Mouse (Mus musculus) thymus, postnatal 36 days (tissue): ENCODE results near the gene Siah1a.

Experiments
- DNase-seq, 2 experiments: peaks; one replicate each; pipeline ENCODE4 v3.0.0; 2022; ENCODE audit warnings: mixed read lengths in 2 of 2

The Siah1a gene

DNA sequence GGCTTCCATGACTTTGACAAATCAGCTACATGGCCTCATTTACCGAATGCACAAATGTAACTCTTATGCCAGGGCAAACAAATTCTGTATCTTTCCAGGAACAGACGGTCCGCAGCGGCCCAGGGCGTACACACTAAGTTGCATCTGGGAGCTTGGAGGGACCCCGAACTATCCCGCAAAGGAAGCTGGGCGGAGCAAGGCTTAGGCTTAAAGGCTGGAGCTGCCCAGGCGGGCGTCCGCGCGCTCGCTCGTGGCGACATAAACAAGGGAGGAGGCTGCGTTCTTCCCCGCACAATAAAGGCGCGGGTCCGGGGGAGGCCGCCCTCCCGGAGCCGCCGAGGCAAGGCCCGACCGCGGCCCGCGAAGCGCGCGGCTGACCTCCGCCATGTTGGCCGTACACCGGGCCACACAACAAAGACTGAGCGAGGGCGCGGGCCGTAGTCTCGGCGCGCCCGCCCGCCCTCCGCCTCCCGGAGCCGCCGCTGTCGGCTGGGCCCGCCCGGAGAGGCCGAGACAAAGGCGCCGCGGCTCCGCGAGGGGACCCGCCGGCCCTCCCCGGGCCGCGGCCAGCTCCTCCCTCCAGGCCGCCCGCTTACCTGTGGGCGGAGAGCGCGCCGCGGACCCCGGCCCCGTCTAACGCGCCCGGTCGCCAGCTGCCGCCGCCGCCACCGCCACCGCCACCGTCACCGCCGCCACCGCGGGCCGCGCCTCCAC lies at the start of gene Siah1a, which contains the start of gene Gm10638:
TSS of gene Siah1a (minus strand) at position 714 of the 714 bp plus-strand sequence.
TSS of gene Gm10638 (plus strand) at position 479 of the 714 bp plus-strand sequence.
- DNase-seq = peak; percentile 64 to 65

DNA sequence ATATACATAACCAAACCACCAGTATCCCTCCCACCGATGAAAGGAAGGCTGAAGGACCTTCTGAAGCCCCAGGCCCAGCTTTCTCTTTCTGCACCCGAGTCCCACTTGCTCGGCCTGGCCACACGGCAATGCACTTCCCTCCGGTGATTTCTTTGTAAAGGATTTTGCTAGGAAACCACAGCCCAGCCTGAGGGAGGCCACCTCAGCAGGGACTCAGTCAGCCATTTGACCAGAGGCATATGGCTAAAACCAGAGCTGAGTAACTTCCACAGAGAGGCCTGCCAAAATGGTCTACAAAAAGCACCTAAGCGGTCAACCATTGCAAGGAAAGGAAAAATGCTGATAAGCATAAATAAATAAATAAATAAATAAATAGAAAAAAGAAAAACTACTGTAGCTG lies 49.0 kb upstream of the Siah1a start:
- DNase-seq = no peak

DNA sequence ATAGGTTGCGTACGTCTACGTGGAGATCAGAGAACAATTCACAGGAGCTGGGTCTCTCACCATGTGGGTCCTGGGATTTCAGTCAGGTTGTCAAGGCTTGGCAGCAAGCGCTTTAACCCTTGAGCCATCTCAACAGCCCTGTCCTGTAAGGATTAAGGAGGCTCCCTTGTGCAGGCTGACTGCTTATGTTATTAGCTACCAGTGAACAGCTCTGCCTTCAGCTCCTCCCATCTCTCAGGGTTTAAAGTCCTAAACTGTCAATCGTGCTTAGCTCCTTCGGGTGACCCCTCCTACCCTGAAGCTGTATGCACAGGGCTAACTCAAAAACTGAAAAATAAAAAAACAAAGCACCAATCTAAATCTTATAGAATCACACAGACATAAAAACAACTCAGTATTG lies 45.8 kb upstream of the Siah1a start:
- DNase-seq = no peak

DNA sequence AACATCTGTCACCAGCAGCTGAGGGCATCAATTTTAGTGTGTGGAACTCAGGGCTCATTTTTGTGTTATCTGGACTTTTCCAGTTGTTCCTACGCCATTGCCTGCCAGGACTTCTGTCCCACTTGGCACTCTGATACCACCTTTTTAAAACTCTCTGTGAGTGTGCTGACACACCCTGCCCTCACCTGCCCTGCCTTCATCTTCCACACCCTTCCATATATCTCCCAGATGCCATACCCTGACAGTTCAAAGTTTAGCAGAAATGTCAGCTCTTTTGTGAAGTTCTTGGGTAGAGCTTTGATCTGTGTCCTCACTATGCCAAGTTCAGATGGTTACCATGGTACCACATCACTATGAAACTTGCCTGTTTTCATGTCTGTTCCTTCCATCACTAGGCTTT lies 43.8 kb upstream of the Siah1a start:
- no peak for DNase-seq

DNA sequence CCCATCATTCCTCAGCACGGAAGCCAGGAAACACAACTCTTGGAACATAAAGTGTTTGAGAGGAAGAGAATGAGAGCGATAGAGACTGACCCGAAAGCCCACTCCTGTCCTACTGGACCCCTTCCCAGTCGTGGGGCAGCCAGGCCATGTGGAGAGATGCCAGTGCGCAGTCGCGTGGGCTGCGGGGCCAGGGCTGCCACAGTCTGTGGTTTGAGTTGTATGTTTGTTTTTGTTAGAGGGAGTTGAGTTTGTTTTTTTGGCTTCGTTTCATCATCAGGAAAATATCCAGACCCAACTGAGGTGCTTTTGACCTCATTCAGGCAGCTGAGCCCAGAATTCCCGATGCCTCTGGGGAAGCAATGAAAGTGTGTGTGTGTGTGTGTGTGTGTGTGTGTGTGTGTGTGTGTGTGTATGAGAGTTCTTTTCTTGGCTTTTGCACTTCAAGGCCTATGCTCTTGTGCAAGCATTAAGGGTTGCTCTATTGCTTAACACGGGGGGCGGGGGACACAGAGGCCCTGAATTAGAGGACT lies 42.2 kb upstream of the Siah1a start:
- DNase-seq = no peak

DNA sequence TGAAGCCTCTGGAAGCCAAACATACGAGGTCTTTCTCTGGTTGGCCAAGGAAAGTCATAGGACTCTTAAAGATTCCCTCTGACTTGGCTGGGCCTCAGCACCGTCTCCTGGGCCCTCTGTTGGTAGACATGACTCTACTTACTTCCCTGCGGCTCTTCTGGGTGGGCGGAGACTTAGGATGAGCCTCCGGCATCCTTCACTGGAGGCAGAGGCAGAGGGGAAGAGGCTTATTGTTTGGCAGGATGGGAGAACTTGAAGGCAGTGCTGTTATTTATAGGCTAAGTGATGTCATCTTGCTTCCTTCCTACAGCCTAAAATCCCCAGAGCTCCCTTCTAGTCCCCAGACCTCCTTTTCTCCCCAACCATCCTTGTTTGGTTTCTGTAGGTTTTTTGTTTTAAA lies 40.8 kb upstream of the Siah1a start:
- DNase-seq = no peak

DNA sequence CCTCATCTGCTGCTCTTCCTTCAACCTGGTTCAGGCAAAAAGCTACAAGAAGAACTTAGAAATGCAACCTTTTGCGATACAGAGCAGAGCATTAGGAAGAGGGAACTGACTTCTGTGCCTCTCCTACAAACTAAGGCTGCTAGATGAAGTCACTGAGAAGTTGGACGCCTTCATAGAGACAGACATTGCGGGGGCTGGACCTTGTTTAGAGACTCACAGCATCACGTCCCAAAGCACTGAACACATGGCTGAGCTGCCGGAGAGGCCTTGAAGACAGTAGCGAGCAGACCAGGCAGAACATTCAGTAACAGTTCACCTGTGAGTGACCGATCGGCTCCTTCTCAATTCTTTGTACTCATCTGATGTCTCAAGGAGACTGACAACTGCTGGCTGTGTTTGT lies 35.4 kb upstream of the Siah1a start:
- no peak for DNase-seq

DNA sequence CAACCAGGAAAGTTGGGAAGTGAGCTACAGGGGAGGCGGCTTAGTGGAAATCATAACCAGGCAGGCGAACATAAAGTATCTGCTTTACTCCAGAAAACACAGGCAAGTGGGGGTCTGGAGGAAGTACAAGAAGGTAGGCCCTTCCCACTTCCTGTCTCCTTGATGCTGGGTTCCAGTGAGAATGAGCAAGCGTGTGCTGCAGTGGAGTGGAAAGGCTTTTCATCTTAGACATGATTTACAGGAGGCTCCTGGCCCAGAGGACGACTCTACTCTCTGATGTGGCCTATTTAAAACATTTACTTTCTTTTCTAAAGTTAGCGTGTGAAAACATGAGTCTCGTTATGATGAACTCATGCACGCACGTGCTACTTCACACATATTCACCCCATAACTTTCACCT lies 33.5 kb upstream of the Siah1a start:
- peak; percentile 22 to 23 for DNase-seq

DNA sequence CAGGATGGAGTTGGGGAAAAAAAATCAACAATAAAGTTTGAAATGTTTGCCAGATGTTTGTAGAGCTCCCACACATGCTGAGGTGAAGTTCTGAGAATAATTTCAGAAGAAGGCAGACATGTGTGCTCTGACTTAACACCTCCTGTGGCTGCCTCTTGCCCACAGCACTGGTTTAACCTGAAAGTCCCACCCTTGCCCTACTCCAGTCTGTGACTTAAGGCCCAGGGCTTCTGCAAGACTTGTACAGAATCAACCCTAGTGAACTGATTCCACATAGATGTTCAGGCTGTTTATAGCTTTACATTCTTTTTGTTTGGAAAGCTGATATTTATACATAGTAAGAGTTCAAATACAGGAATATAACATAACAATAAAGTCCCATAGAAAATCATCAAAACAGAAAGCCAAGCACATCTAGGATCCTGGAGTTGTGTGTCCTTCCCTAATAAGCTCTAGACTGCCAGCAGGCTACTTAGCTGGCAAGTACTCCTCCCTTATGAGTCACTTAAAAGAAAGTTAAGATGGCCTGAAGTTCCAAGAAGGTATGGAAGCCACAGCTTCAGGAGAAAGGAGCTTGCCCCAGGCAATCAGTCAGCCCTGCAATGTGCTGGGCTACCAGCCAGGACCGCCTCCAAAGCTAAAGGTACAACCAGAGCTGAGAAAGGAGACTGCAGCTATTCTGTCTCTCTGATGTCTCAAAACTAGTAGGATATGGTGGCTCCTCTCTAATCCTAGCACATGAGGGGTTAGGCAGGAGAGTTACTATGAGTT lies 24.4 kb upstream of the Siah1a start:
- no peak for DNase-seq

DNA sequence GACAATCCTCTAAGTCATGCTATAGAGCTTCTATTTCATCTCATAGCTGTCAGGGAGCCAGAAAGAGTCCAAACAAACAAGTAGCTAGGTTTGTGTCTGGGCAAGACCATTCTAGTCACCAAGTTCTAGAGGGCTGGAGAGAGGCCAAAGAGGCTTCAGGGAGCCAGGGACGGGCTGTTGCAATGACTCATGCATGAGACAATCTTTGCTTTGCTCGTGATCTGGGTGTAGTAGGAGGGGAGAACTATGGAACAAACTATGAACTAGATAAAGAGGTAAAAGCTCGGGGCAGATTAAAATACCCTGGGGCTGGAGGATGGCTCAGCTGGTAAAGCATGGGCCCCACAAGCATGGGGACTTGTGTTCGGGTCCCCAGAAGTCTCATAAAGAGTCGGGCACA lies 22.8 kb upstream of the Siah1a start:
- no peak for DNase-seq

DNA sequence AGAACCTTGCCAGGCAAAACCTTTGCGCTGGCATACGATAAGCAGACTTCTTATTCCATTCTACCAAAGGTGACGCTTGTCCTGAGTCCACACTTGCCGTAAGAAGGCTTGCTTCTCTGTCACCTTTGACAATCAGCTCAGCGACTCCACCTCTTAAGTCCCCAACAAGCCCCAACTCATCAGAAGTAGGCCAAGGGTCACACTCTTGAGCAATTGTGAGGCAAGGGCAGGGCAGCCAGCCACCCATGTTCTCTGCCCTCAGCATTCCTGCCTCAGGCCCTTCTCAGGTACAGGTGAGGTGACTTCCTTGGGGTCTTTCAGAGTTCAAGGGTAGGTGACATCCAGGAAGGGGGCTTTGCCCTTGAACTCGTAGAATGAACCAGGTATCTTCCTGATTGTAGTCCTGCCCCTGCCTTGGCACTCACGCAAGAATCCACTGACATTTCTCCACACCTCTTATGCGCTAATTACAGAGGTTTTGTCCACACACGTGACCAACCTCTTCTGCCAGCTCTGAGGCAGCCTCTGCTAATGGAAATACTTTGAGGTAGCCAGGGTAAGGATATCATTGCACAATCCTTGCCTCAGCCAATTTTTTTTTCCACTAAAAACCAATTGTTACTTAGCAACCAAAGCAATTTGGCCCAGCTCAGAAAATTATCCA lies 20.9 kb upstream of the Siah1a start:
- DNase-seq = no peak

DNA sequence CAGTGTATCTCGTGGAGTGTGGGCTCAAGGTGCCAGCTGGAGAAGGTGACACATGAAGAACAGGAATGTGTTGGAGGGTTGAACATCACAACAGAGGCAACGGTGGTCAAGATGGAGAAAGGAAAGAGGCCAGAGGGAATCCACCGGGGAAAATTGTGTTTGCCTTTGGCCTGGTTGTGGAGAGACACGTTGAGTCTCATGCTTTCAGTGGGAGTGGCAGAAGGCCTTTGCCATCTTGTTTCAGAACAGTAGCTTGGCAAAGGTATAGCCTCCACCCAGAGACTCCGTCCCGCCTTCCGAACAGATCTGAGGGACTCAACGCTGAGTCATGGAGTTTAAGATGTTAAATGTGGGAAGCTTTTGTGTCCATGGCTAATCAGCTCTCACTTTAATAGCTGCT lies 19.9 kb upstream of the Siah1a start:
- DNase-seq = no peak

DNA sequence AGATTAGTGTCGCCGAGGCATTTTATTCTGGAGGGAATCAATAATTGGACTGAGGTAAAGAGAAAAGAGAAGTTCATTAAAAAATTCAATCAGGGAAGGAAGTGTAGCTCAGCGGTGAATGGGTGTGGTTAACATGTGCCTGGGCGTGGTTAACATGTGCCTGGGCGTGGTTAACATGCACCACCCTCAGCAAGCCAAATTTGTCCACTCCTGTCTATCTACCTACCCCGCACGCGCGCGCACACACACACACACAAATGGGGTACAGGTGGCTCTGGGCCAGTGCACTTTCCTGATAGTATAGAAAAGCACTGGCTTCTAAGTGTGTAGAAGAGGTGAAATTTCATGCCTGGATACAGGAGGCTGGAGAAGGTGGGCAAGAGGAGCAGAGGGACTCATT lies 19.4 kb upstream of the Siah1a start:
- DNase-seq = no peak

DNA sequence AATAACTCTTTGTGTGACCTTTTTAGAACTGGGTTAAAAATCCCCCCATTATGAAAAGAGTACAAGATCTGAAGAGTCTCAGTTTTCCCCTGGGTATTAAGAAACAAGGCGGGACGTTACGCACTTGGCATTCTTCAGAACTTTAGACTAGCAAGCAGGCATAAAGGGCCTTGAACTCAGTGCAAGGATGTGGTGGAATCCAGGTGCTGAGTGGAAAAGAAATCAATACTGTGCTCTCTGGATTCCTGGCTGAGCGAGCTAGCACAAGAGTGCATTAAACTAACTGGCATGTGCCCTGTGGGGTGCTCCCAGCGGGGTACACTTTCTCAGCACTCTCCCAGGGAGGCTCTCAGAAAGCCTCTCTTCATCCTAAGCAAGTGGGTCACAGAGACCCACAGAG lies 17.1 kb upstream of the Siah1a start:
- no peak for DNase-seq

DNA sequence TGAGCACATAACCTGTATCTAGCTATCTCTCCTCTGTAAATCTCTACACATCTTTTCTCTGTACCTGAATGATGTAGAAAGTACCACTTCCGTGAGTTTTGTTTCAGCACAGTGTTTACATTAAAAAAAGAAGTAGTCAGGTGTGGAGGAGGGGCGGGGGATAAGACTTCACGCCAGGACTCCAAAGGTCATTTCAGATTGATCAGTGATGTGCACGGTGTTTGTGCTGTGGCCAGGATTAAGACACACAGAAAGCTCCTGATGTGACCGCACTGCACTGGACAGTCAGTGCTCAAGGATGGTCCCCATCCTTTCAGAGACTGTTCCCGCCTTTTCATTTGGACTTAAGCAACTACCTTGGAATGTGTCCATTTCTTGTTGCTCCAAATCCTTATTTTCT lies 15.0 kb upstream of the Siah1a start:
- DNase-seq = no peak

DNA sequence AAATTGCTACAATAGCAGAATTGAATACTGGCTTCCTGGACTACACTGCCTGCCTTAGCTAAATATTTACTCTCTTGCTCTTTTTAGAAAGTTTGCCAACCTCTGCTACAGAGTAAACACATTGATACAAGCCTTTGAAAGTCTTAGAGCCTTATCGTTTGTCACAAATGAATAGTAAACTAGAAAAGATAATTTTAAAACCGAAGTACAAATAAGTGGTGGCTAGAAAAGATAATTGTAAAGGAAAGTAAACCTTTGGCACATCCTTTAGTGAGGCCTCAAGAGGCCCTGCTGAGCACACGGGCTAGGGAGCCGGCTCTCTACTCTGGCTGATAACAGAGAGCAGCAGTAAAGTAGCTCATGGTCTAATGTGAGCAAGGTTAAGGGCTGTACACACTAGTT lies 13.4 kb upstream of the Siah1a start:
- DNase-seq = no peak

DNA sequence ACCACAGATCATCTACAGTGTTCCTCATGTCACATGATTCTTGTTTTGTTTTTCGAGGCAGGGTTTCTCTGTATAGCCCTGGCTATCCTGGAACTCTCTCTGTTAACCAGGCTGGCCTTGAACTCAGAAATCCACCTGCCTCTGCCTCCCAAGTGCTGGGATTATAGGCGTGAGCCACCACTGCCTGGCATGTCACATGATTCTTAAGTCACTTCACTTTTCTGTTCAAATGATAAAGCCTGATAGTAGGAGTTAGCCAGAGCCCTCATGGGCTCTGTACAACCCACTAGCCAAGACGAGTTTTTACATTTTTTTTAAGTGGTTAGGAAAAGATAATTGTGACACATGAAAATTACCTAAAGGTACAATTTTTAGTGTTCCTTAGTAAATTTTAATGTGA lies 12.9 kb upstream of the Siah1a start:
- no peak for DNase-seq

DNA sequence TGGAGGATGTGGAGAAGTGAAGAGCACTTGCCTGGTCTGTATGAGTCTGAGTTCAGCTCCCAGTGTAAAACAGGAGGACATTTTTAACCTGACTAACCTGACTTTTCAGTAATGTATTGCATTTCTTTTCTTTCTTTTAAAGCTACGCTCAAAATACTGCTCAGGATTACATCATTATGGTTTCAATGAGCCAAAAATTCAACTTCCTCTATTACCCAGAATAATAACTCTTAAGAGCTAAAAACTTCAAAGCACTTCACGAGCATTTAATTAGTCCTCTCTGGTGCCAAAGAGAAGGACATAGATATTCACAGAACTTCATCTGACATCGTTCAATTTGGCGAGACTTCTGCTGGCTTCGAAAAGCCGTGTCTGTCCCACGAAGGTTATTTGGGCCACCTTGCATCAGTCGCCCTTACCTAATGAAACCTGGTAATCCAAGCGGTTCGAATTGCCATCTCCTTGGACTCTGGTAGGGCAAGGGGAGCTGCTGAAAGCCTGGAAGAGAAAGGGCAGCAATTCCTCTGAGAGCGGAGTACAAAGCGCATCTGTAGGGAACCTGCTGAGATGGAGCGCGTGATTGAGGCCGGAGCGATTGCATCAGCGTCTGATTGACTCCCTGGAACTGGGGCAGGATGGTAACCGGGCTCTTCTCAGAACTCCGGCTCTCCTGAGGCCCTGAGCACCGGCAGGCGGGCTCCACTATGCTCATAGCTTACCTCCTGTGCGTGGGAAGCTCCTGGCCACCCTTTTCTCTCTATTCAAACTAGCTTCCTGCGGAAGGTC lies 11.4 kb upstream of the Siah1a start:
- DNase-seq = no peak

DNA sequence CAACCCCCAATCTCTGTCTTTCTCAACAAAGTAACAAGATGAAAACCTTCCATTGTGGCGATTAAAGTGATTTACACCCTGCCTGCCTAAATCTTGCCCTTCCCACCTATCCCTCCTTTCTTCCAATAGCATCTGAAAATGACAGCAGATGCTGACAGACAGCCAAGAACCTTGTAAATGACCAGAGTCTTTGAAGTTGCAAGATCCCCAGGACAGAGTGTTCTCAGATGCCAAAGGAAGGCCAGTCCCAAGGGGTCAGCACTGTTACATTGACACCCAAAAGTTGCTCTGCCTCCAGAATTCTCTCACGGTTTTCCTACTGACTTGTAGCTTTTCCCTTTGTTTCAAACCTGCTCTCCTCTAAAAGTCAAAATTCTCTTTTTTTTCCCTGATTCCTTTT lies 4.1 kb upstream of the Siah1a start:
- no peak for DNase-seq

DNA sequence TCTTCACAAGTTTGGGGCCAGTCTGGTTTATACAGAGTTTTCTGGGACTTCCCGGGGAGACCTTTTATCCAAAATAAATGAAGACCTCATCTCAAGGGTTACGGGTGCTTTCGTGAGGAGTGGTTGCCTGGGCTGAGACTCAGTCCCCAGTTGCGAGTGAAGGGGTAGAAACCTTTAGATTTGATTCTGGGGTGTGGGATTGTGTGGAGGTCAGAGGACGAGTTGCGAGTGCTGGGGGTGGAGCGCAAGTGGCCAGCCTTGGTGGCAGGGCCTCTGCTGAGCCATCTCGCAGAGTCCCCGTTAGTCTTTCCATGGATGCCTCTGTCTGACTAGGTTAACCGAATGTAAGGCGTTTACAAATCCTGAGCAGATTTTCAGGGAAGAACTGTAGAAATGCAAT lies 777 bp upstream of the Siah1a start:
- peak in 1 of 2 experiments; percentile 22 for DNase-seq

DNA sequence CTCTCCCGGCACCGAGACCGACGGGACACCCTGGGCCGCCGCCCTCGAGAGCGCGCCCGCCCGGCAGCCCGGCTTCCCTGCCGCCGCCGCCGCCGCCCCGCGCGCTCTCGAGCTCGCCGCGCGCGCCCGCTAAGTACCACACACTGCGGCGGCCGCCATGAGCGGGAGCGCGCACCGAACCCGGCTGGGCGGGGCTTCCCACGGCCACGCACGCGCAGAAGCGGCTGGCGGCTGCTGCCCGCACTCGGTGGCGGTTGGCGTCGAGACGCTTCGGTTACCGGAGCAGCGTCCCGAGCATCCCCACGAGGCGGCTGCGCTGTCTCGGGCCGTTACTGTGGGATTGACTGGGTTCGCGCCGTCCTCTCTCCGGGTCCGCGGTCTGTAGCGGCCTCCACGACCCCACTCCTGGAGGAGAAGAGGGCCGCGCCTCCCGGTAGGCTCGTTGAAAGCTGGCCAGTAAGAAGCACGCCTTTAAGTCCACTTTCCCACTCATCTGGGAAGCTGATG lies 254 bp upstream of the Siah1a start:
- DNase-seq = peak; percentile 96 to 97
